ENCODE assay signal across 8 mouse cellular contexts in genomic region chr4:118620967-118621320, GRCm38 (mm10). TPM values are rescaled to one million over a fixed set of nuclear protein-coding genes. Genes with fewer than 3 reads are reported as not detected.
DNase-seq lines count a peak whose midpoint lies in the region; ATAC-seq and TF ChIP-seq lines count a peak whose summit lies in the region.

No protein-coding gene starts in this region.

- ATAC-seq in heart, embryonic 11.5 days (replicated peaks; ENCODE audit: insufficient number of reproducible peaks, low FRiP score, low TSS enrichment) = no peak
- no peak; the same call in 1 of the 2 replicates for ATAC-seq in forebrain, embryonic 13.5 days
- peak; percentile 17; the same call in 1 of the 2 replicates for ATAC-seq in liver, embryonic 15.5 days (ENCODE audit: insufficient read depth)

- peaks cover 10% of the 10 kb centered on the region for H3K4me1 ChIP-seq in heart, embryonic 11.5 days (ENCODE audit: control insufficient read depth, insufficient read depth, low read length)
- H3K4me1 ChIP-seq in E14TG2a.4 (replicated peaks; ENCODE audit: low read depth, low read length) = peaks cover 42% of the 10 kb centered on the region
- H3K4me1 ChIP-seq in forebrain, embryonic 13.5 days = peaks cover 11% of the 10 kb centered on the region
- peaks cover 20% of the 10 kb centered on the region for H3K4me1 ChIP-seq in liver, embryonic 15.5 days (replicated peaks)

- H3K9ac ChIP-seq in heart, embryonic 11.5 days (ENCODE audit: low read depth, low read length) = peak overlapping the region; percentile 86
- peak overlapping the region; percentile 81 for H3K9ac ChIP-seq in forebrain, embryonic 13.5 days
- peak overlapping the region; percentile 60 for H3K9ac ChIP-seq in liver, embryonic 15.5 days

- peak overlapping the region; percentile 10; the same call in 1 of the 2 replicates for H3K27ac ChIP-seq in heart, embryonic 11.5 days (ENCODE audit: low read depth, low read length)
- H3K27ac ChIP-seq in forebrain, embryonic 13.5 days = no peak overlapping the region
- H3K27ac ChIP-seq in liver, embryonic 15.5 days (replicated peaks) = peak overlapping the region; percentile 33; the same call in 1 of the 2 replicates

- intact Hi-C loops in heart, postnatal 36 days (cut with DNase I) = loop anchor here (5.0 kb wide), 1 partner anchor 916 kb away; the partner anchor contains the start of genes Foxj3 and Frg2f1

- no peaks in the 10 kb centered on the region; the same call in 1 of the 2 replicates for H3K9me3 ChIP-seq in heart, embryonic 11.5 days (replicated peaks; ENCODE audit: control insufficient read depth, low read length)
- H3K9me3 ChIP-seq in E14TG2a.4 (ENCODE audit: low read length) = no peaks in the 10 kb centered on the region
- H3K9me3 ChIP-seq in forebrain, embryonic 13.5 days (replicated peaks) = peaks cover 8% of the 10 kb centered on the region
- H3K9me3 ChIP-seq in liver, embryonic 15.5 days (replicated peaks) = no peaks in the 10 kb centered on the region

- no peak for DNase-seq in heart, postnatal 36 days
- no peak for DNase-seq in adrenal gland, adult 18-20 months (ENCODE audit: low spot score in 2 of 2)
- DNase-seq in layer of hippocampus, adult 9-11 months = no peak
- no peak for DNase-seq in urinary bladder, postnatal 14 days (ENCODE audit: low spot score)

- WGBS in heart, embryonic 11.5 days (ENCODE audit: insufficient replicate concordance) = under 1% methylated on average over 23 of the region's 23 CpGs
- under 1% methylated on average over 23 of the region's 23 CpGs for WGBS in forebrain, embryonic 13.5 days
- WGBS in liver, embryonic 15.5 days (ENCODE audit: insufficient replicate concordance) = under 1% methylated on average over 23 of the region's 23 CpGs

- H3K4me2 ChIP-seq in heart, embryonic 11.5 days = peak overlapping the region; percentile 96
- H3K4me2 ChIP-seq in forebrain, embryonic 13.5 days = peak overlapping the region; percentile 97
- H3K4me2 ChIP-seq in liver, embryonic 15.5 days = peak overlapping the region; percentile 92

- no peaks in the 10 kb centered on the region for H3K27me3 ChIP-seq in heart, embryonic 11.5 days (ENCODE audit: control insufficient read depth, insufficient read depth, low read length)
- 0 out of 2 replicates have a peak, but pooled peaks cover 5% of the 10 kb centered on the region for H3K27me3 ChIP-seq in E14TG2a.4 (ENCODE audit: insufficient read depth, low read length)
- H3K27me3 ChIP-seq in forebrain, embryonic 13.5 days = no peaks in the 10 kb centered on the region
- H3K27me3 ChIP-seq in liver, embryonic 15.5 days = no peaks in the 10 kb centered on the region

- peaks cover 15% of the 10 kb centered on the region for H3K36me3 ChIP-seq in heart, embryonic 11.5 days (ENCODE audit: control insufficient read depth, insufficient read depth, low read length)
- H3K36me3 ChIP-seq in E14TG2a.4 (ENCODE audit: insufficient read depth, low read length) = peaks cover 42% of the 10 kb centered on the region
- peaks cover 34% of the 10 kb centered on the region for H3K36me3 ChIP-seq in forebrain, embryonic 13.5 days (ENCODE audit: poor library complexity, severe bottlenecking)
- peaks cover 31% of the 10 kb centered on the region for H3K36me3 ChIP-seq in liver, embryonic 15.5 days (replicated peaks)

- H3K4me3 ChIP-seq in heart, embryonic 11.5 days (ENCODE audit: low read depth, low read length) = peak overlapping the region; percentile 87
- peak overlapping the region; percentile 93 for H3K4me3 ChIP-seq in E14TG2a.4 (replicated peaks; ENCODE audit: low read length)
- peak overlapping the region; percentile 82 for H3K4me3 ChIP-seq in forebrain, embryonic 13.5 days
- H3K4me3 ChIP-seq in liver, embryonic 15.5 days (replicated peaks) = peak overlapping the region; percentile 82

- TF ChIP-seq CTCF in E14TG2a.4 (conservative IDR thresholded peaks at IDR 0.05; ENCODE audit: low read length) = no peak

RNA-seq across cellular contexts. Expression of gene Ebna1bp2, which starts 0.3 kb away (rescaled TPM):
- 106 and 111 TPM in 2 replicates for polyA plus RNA-seq in heart, embryonic 11.5 days (2014; fragmentation: Nextera tagmentation; extraction: Ambion mirVana)
- 10 to 100 TPM; 38.0 to 39.1 TPM for total RNA-seq in heart, postnatal 36 days (2021)
- 147 and 168 TPM in 2 replicates for polyA plus RNA-seq in forebrain, embryonic 13.5 days (2015; fragmentation: Nextera tagmentation; extraction: Ambion mirVana)
- 50.8 and 62.9 TPM in 2 replicates for polyA plus RNA-seq in liver, embryonic 15.5 days (2015; fragmentation: Nextera tagmentation; extraction: Ambion mirVana)
- total RNA-seq in adrenal gland, adult 18-20 months (2021) = 10 to 100 TPM; 75.6 to 76.0 TPM

RNA-seq across cellular contexts. Expression of gene Cfap57, which starts 0.4 kb away (rescaled TPM):
- polyA plus RNA-seq in heart, embryonic 11.5 days (2014; fragmentation: Nextera tagmentation; extraction: Ambion mirVana) = 1.2 and 1.5 TPM in 2 replicates
- under 1 TPM in 1 of 2 experiments, not detected in 1; 0.05 TPM for total RNA-seq in heart, postnatal 36 days (2021)
- 0.78 and 0.90 TPM in 2 replicates for polyA plus RNA-seq in forebrain, embryonic 13.5 days (2015; fragmentation: Nextera tagmentation; extraction: Ambion mirVana)
- 0.75 and 0.82 TPM in 2 replicates for polyA plus RNA-seq in liver, embryonic 15.5 days (2015; fragmentation: Nextera tagmentation; extraction: Ambion mirVana)
- total RNA-seq in adrenal gland, adult 18-20 months (2021) = not detected

RNA-seq across cellular contexts. Expression of gene Olfr62, which starts 37.8 kb away (rescaled TPM):
- polyA plus RNA-seq in heart, embryonic 11.5 days (2014; fragmentation: Nextera tagmentation; extraction: Ambion mirVana) = not detected in 2 replicates
- not detected for total RNA-seq in heart, postnatal 36 days (2021)
- polyA plus RNA-seq in forebrain, embryonic 13.5 days (2015; fragmentation: Nextera tagmentation; extraction: Ambion mirVana) = not detected in 2 replicates
- polyA plus RNA-seq in liver, embryonic 15.5 days (2015; fragmentation: Nextera tagmentation; extraction: Ambion mirVana) = not detected in 2 replicates
- not detected for total RNA-seq in adrenal gland, adult 18-20 months (2021)
